ENCODE assay signal across 13 mouse cellular contexts in genomic region chr5:48113400-48113799, GRCm38 (mm10).
DNase-seq lines count a peak whose midpoint lies in the region; ATAC-seq and TF ChIP-seq lines count a peak whose summit lies in the region.
"Had no signal": no experiment of that assay in that cellular context is flagged by ENCODE, and none has a peak within 500 bp of the region (broad histone marks: within the 10 kb centered on the region; RNA-seq: fewer than 3 reads in every experiment).

No protein-coding gene starts in this region.

- H3K4me3 ChIP-seq in heart, adult 2 months, result no peak overlapping the region
- H3K4me3 ChIP-seq in lung, embryonic 14.5 days (ENCODE audit: low read depth, low read length), result no peak overlapping the region
- H3K4me3 ChIP-seq in midbrain, embryonic 14.5 days (replicated peaks; ENCODE audit: low read depth, low read length), result no peak overlapping the region
- H3K4me3 ChIP-seq: liver, embryonic 13.5 days; midbrain, embryonic 12.5 days had no signal

- TF ChIP-seq CTCF in heart, adult 2 months (IDR thresholded peaks at IDR 0.05), result peak; percentile 41
- peak; percentile 51 for TF ChIP-seq CTCF in lung, embryonic 14.5 days (IDR thresholded peaks at IDR 0.05; ENCODE audit: low read depth)

- WGBS in heart, adult 2 months, result 53% methylated on average over 1 of the region's 1 CpGs
- 20% methylated on average over 1 of the region's 1 CpGs for WGBS in lung, embryonic 14.5 days
- 21% methylated on average over 1 of the region's 1 CpGs for WGBS in midbrain, embryonic 14.5 days

- TF ChIP-seq POLR2A in heart, adult 2 months (IDR thresholded peaks at IDR 0.05; ENCODE audit: insufficient read depth, low read depth, low read length), result no peak

- no peaks in the 10 kb centered on the region for H3K9me3 ChIP-seq in lung, embryonic 14.5 days (ENCODE audit: low read depth, low read length)
- H3K9me3 ChIP-seq in midbrain, embryonic 14.5 days (ENCODE audit: control insufficient read depth, low read length), result no peaks in the 10 kb centered on the region
- H3K9me3 ChIP-seq: liver, embryonic 13.5 days; midbrain, embryonic 12.5 days had no signal

- no peak overlapping the region for H3K9ac ChIP-seq in heart, adult 2 months (ENCODE audit: low read depth, low read length)
- H3K9ac ChIP-seq in lung, embryonic 14.5 days, result no peak overlapping the region
- H3K9ac ChIP-seq in midbrain, embryonic 14.5 days (replicated peaks; ENCODE audit: low read length), result no peak overlapping the region
- H3K9ac ChIP-seq: liver, embryonic 13.5 days; midbrain, embryonic 12.5 days had no signal

- no peak for ATAC-seq in lung, embryonic 14.5 days (ENCODE audit: insufficient read depth)
- no peak for ATAC-seq in midbrain, embryonic 14.5 days (ENCODE audit: low FRiP score, low TSS enrichment)
- ATAC-seq: CD4-positive, CD25-positive, alpha-beta regulatory T cell, adult 4 months had no signal

- H3K4me2 ChIP-seq in lung, embryonic 14.5 days, result no peak overlapping the region
- H3K4me2 ChIP-seq in midbrain, embryonic 14.5 days (ENCODE audit: low read length), result no peak overlapping the region
- H3K4me2 ChIP-seq: liver, embryonic 13.5 days; midbrain, embryonic 12.5 days had no signal

- no peaks in the 10 kb centered on the region for H3K4me1 ChIP-seq in heart, adult 2 months (ENCODE audit: control insufficient read depth, insufficient read depth, low read length)
- H3K4me1 ChIP-seq in lung, embryonic 14.5 days (ENCODE audit: insufficient read depth), result no peaks in the 10 kb centered on the region
- peaks cover 6% of the 10 kb centered on the region; the same call in 1 of the 2 replicates for H3K4me1 ChIP-seq in midbrain, embryonic 14.5 days (ENCODE audit: control insufficient read depth, insufficient read depth, low read length)
- H3K4me1 ChIP-seq: liver, embryonic 13.5 days had no signal

- no peaks in the 10 kb centered on the region for H3K27me3 ChIP-seq in heart, adult 2 months (ENCODE audit: control insufficient read depth, insufficient read depth, low read length)
- no peaks in the 10 kb centered on the region for H3K27me3 ChIP-seq in lung, embryonic 14.5 days (ENCODE audit: insufficient read depth, low read length)
- H3K27me3 ChIP-seq in midbrain, embryonic 14.5 days (ENCODE audit: control insufficient read depth, insufficient read depth, low read length), result no peaks in the 10 kb centered on the region
- H3K27me3 ChIP-seq: liver, embryonic 13.5 days; midbrain, embryonic 12.5 days had no signal

- no peak overlapping the region for H3K27ac ChIP-seq in heart, adult 2 months
- no peak overlapping the region for H3K27ac ChIP-seq in lung, embryonic 14.5 days (ENCODE audit: low read depth)
- no peak overlapping the region for H3K27ac ChIP-seq in midbrain, embryonic 14.5 days (replicated peaks; ENCODE audit: low read depth, low read length)
- H3K27ac ChIP-seq: liver, embryonic 13.5 days; midbrain, embryonic 12.5 days had no signal

- no peak for TF ChIP-seq EP300 in heart, adult 2 months (IDR thresholded peaks at IDR 0.05; ENCODE audit: insufficient read depth, low read depth, low read length)

- no peak for DNase-seq in heart, adult 2 months
- DNase-seq in heart, adult 8-10 months (ENCODE audit: low spot score), result no peak
- DNase-seq in lung, embryonic 14.5 days, result peak; percentile 38
- DNase-seq in lung, adult 18-20 months, result no peak
- peak; percentile 3 for DNase-seq in R1 (ENCODE audit: low read depth, low spot score)
- peak; percentile 45 for DNase-seq in midbrain, embryonic 14.5 days
- DNase-seq in cerebellum, adult 8-10 months, result no peak
- no peak for DNase-seq in urinary bladder, postnatal 36 days (ENCODE audit: low spot score in 2 of 2)
- DNase-seq: cerebellum, adult 9-11 months; kidney, postnatal 4 days; liver, embryonic 13.5 days had no signal

- no peaks in the 10 kb centered on the region for H3K79me2 ChIP-seq in heart, adult 2 months (replicated peaks; ENCODE audit: control insufficient read depth, insufficient read depth, low read length)

- no peaks in the 10 kb centered on the region for H3K36me3 ChIP-seq in heart, adult 2 months (ENCODE audit: control insufficient read depth, insufficient read depth, low read length)
- no peaks in the 10 kb centered on the region for H3K36me3 ChIP-seq in lung, embryonic 14.5 days (ENCODE audit: insufficient read depth)
- no peaks in the 10 kb centered on the region for H3K36me3 ChIP-seq in midbrain, embryonic 14.5 days (ENCODE audit: control insufficient read depth, insufficient read depth, low read length)
- H3K36me3 ChIP-seq: liver, embryonic 13.5 days; midbrain, embryonic 12.5 days had no signal

- intact Hi-C loops in heart, adult 2 months (cut with DNase I), result loop anchor here (10.0 kb wide), 1 partner anchor 79 kb away; no protein-coding TSS in a partner anchor

Comparison
In these comparisons a context has a peak if more than half of its experiments do, and no peak if none do; other contexts are left out.
1. DNase-seq: peak in lung, embryonic 14.5 days (single experiment), R1 (single experiment) and midbrain, embryonic 14.5 days (single experiment); none in heart, adult 2 months (0 of 2), heart, adult 8-10 months (single experiment), lung, adult 18-20 months (0 of 2), cerebellum, adult 8-10 months (single experiment) and urinary bladder, postnatal 36 days (0 of 2).